Mouse (Mus musculus): ENCODE measurements at regions not wholly inside any gene's neighbourhood (a gene's known extent, or its start where the extent isn't known, plus 50 kb on each side); places are given as distances from the start of the nearest gene placed in this dataset.
A peak's percentile ranks its signal among the peaks of the same experiment; 100 is the strongest.
"Not testable (repeated sequence)": the region's sequence is repeated elsewhere in the genome, so short reads cannot be mapped to it uniquely, and the experiment has no call there.

DNA sequence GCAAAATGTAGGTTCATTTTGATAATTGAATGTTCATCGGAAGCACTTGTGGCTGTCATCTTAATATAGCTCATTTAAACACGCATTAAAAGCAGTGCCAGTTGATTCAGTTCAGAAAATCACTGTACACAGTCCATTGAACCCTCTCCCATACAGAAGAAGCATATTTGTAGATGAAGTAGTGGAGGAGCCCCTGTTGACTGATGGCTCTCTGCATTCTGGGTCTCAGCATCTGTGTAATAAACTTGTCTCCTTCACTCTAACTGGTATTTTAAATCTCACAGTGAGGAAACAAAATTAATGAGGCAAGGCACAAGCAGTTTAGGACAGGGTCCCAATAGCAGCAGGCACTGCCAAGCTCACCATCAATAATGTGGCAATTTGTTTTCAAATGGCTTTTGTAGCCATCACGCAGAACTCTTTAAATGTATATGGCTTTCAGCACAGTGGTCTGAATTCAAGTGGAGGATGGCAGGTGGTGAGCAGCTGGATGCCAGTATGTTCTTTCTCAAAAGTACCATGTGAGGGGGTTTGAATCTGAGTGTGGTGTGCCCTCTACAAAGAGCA lies 302.8 kb upstream of the Sdr16c6 start:
- DNase-seq (ENCODE audit: low spot score in 2 of 2) = no peak

DNA sequence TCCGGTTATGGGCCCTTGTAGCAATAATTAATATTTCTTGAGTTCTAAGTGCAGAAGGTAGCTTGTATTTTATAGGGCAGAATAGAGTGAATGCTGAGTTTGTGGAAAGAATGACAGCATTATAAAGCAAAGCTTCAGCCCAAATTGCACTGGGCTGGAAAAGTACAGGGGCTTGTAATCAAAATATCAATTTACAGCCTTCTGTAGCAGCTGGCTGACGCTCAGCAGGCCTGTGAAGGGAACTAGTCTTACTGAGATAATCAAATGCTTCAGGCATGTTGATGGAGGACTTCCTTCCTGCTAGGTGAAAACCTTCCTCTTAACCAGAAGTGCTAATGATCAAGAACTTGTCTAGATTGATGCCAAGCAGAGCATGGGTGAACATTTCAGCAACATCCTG lies 257.9 kb upstream of the Sdr16c6 start:
- no peak for DNase-seq (ENCODE audit: low spot score in 2 of 2)

DNA sequence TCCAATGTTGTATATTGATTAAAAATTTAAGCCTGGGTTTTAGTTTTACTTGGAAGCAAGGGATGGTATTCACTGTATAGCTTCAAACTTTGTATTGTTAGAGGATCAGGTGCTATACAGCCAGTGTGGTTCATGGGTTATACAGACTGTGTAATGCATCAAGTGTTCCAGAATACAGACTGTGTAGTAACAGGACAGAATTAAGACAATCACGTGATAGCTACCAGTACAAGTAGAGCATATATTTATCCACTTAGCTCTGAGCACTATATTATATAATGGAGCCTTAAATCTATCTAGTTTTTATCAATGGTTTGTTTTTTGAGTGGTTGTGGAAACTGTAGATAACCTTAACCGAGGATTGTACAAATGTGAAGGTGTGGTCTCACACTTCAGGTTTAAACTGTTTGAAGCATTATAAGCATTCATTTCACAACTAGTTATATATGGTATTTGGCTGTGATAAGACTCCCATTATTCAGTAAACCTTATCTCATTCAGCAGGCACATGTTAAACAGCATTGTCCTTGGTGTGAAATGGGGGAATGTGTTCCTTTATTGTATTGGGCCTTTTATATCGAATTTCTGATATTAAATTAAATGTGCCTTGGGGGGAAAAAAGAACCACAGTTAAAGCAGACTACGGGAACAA lies 256.3 kb upstream of the Sdr16c6 start:
- no peak for DNase-seq (ENCODE audit: low spot score in 2 of 2)

DNA sequence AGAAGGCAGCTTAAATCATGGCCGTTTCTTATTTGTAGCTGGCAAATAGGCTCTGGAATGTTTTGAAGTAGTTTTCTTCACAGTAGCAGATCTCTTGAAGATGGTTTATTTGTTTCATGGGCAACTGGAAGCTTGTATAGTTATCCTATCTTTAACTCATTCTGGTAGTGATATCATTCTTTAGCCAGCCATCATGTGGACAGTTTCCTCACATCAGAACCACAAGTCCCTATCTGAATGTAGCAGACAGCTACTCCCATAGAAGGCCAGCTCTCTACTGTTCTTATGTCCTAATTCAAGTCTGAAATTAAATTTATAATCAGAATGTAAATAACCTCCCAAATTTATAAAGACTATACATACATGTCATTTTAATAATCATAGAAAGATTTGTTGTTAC lies 253.8 kb upstream of the Sdr16c6 start:
- DNase-seq (ENCODE audit: low spot score in 2 of 2) = no peak

DNA sequence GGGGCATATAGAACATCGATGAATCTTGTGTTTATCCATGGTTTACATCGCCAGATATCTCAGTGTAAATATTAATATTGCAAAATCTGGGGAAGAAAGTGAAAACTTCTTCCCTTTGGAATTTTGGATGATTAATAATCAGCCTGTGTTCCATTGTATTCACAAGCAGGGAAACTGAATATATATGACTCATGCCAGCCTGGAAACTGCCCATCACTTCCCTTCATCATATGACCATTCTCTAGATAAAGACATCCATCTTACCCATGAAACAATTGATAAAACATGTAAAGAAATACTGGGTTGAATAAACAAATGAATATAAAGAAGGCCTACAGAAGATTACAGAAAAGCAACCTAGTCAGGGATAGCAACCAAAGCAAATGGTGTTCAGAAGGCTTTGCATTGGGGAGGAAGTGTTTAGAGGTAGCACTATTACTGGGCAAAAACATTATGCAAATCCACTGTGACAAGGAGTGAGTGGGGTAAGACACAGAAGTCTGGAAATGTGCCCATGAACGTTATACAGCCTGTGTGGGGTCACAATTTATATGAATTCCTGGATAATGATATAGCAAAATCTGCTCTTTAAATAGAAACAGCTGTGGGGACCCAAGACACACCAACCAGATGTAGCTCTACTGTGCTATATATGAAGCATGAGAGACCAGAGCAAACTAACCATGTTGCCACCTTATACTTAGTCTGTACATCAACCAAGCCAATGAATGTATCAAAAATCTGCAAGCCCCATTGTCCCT lies 238.5 kb upstream of the Sdr16c6 start:
- DNase-seq (ENCODE audit: low spot score in 2 of 2) = no peak

DNA sequence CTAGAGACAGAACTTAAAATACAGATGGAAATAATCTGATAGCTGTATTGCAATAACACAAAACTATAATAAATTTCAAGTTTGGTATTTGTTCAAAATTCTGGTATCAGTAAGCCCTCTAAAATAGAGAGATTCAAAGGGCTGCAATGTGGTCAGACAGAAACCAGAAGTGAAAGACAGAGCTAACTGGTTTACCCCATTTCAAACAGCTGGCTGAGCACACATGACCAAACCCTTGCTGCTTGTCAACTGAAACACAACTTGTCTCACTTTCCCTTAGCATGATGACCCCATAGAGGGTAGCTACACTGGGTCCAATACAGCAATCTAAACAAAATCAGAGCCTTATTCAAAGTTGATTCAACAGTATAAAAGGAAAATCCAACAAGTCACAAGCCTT lies 234.2 kb upstream of the Sdr16c6 start:
- DNase-seq (ENCODE audit: low spot score in 2 of 2) = no peak

DNA sequence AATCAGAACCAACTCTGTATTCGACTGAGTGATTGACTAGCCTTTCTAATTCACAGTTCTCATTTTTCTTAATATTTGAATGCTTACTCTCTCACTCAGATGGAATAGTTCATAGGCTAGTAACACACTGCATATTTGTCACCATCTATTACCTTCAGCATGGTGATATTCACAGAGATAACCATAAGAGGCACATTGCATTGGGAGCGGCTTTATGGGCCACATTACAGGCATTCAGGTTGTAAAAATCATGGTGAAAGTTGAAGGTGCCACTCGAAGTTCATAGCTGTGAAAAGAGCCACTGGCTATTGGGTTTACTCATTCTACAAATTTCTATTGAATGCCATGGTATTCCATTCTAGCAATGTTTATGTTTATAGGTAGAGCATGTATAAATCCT lies 229.6 kb upstream of the Sdr16c6 start:
- DNase-seq (ENCODE audit: low spot score in 2 of 2) = no peak

DNA sequence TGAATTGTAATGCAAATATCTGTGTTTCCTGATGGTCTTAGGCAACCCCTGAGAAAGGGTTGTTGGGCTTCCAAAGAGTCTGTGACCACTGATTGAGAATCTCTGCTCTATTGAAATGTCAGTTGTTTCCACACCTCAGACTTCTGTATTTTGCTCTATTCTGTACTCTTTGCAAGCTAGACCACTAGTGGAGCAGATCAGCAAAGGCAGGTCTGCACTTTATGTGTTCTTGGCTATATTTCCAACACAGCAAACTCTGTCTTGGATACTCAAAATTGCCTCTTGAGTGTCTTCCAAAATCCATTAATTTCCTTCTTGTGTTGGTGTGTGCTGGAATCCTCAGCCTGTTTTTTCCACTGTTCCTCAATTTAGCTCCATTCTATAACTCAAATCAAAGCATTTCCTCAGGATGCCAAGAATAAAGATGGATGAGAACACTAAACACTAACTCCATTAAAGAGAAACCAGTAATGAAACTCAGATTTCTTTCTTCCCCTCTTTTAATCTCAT lies 228.5 kb upstream of the Sdr16c6 start:
- DNase-seq (ENCODE audit: low spot score in 2 of 2) = no peak

DNA sequence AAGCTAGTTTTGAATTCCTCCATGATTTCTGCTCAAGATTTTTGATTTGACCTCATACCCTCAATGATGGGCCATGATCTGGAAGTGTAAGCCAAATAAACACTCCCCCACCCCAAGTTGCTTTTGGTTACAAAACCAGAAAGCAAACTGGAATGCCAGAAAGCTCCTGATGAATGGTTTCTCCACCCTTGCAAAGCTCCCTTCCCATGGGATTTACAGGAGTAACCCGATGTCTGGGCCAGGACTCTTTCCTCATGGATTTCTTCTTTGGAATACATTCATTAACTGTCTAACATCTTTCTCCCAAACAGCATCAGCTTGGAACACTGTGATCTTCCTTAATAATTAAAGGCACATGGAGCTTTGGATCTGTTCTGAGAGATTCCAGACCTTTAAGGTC lies 227.3 kb upstream of the Sdr16c6 start:
- no peak for DNase-seq (ENCODE audit: low spot score in 2 of 2)

DNA sequence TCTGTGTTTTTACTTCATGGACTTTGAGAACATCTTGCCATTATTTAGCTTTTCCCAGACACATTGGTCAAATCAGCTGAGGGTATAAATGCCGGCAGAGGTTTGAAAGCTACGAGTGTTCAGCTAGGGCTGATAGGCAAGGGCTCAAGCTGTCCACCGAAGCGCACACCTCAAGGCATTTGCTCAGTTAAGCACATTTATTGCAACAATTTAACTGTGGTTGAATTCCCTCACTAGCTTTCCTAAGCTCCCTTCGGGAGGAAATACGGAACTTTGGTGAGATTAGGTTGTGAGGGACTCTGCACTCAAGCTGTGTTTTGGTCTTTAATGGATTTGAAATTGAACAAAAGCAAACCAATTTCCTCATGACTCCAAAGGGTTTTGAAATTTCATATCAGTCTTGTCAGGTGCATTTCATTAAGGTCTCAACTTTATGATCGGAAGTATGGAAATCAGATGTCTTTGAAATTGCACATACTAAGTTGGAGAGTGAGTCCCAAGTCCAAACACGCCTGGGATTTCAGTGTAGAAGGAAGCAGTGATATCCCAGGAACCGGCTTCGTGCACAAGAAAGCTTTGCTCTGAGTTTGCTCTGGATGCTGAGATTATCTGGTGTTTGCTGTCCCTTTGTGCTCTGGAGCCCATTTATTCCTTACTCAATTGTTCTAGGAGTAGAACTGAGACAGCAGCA lies 223.0 kb upstream of the Sdr16c6 start:
- no peak for DNase-seq (ENCODE audit: low spot score in 2 of 2)

DNA sequence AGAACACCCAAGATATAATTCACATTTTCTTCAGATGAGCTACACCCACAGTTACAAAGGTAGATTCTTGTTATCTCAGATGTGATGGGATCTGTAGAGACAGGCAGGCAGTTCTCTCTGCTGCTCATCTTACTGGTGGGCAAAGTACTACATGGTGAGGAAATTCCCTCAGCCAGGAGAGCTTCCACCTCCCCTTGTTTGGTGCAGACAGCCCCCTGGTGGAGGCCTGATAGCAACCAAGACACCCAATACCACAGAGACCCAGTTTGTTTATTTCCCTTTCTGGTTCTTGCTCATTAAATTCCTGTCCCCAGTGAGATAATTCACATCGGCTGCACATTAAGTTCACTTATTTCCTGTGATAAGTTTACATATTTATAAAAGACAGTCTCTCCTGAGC lies 222.3 kb upstream of the Sdr16c6 start:
- no peak for DNase-seq (ENCODE audit: low spot score in 2 of 2)

DNA sequence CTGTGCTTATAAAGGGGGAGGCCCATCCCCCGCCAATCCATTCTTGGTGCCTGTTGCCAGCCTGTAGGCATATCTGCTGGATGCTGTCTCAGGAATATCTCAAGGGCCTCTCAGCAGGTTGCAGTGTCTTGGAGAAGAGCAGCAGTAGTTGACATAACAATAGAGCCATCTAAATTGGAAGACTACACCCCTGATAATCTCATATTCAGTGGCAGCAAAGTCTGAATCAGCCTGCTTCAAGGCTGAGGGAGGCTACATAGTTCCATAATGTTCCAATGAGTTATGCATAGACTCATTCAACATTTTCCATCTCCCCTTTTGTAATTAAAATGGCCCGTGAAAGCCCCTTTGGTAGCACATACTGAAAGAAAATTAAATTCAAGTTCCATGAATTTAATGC lies 172.3 kb upstream of the Sdr16c6 start:
- DNase-seq (ENCODE audit: low spot score in 2 of 2) = no peak

DNA sequence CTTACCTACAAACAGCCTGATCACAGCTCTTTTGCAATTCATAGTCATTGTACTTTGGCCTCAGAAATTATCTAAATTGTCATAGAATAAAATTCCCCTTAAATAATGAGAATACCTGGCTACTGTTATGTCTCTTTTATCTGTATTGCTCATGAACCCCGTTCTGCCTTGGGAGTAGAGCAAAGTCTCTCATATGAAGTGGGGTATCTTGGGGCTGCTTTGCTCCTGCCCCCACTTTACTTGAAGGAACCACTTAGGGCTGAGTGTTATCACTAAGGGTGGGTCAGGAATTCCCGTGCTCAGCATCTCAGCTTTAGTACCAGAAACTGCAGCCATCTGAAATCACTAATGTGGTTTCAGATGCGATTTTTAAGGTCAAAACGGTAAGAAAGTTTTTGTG lies 170.3 kb upstream of the Sdr16c6 start:
- DNase-seq (ENCODE audit: low spot score in 2 of 2) = no peak

DNA sequence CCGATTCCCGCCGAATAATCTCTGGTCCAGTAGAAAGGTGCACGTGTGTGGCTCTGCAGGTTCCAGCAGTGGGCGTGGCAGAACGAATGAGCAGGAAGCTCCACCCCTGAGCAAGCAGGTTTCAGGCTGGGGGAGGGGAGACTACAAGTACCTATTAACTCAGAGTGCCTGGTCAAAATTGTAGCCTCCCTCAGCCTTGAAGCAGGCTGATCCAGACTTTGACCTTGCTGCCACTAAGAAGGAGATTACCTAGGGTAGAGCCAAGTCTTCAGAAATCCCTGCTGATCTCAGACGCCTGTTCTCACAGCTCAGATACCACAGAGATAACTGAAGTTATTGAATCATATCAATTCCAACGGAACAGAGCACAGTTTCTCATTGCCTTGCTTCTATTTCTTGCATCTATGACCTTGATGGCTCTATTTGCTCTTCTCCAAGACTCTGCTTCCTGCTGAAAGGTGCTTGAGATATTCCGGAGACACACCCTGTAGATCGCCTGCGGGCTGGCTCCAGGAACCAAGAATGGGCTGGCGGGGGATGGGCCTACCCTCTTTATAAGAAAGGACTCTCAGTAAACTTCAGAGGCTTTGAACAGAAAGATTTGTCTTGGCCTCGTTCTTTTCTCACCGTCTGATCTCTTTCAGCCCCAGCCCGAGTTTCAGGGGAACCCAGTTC lies 165.1 kb upstream of the Sdr16c6 start:
- DNase-seq (ENCODE audit: low spot score in 2 of 2) = not testable (repeated sequence)

DNA sequence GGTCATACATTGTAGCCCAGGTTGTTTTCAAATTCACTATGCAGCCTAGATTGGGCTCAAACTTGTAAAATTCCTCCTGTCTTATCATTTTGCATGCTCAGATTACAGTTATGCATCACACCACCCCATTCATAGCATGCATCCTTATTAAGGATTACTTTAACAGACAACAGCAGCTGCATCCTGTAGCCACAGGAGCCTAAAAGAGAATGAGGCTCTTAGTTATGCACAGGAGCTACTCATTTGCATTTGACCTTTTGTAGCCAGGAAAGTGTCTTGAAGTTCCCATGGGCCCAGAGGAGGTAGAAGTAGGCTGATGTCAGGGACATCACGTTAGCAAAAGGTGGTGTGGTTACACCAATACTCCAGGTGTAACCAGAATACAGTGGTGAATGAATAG lies 148.9 kb upstream of the Sdr16c6 start:
- DNase-seq (ENCODE audit: low spot score in 2 of 2) = no peak

DNA sequence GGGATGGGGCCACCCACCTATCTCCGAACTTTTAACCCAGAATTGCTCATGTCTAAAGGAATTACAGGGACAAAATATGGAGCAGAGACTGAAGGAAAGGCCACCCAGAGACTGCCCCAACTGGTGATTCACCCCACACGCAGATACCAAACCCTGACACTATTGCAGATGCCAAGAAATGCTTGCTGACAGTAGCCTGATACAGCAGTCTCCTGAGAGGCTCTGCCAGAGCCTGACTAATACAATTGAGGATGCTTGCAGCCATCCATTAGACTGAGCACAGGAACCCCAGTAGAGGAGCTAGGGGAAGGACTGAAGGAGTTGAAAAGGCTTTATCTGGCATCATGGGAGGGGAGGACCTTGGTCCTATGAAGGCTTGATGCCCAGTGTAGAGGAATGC lies 142.4 kb upstream of the Sdr16c6 start:
- DNase-seq (ENCODE audit: low spot score in 2 of 2) = no peak

DNA sequence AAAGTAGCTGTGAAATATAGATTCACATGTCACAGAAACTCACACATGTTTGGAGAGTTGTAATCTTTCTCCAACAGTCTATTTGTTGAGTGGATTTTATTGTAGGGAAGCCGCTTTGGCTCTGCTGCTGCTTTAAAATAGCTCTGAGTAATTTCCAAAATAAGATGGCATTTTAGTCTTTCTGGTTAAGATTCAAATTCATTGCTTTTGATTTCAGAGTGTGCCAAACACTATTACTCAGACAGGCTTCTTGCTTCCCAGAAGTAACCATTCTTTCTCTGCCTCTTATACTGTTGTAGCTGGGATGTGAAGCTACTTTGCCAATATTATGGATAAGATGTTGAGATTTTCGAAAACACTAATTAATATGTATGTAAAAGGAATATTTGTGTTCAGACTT lies 134.6 kb upstream of the Sdr16c6 start:
- no peak for DNase-seq (ENCODE audit: low spot score in 2 of 2)

DNA sequence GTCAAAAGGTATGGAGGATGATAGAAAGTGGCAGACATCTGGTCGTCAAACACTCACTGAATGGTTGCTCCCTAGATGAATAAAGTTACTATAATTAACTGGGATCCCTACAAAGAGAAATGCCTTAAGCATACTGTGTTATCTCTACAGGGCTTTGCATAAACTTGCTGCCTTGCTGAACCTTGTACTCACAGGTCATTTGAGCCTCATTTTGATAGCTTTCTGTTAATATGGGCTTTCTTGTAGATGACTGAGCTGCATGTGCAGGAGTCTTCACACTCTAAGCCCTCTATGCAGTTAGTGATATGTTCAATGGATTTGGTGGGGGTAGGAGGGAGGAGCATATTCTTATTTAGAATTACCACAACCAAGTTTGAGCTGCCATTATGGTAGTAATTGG lies 127.8 kb upstream of the Sdr16c6 start:
- DNase-seq (ENCODE audit: low spot score in 2 of 2) = no peak

DNA sequence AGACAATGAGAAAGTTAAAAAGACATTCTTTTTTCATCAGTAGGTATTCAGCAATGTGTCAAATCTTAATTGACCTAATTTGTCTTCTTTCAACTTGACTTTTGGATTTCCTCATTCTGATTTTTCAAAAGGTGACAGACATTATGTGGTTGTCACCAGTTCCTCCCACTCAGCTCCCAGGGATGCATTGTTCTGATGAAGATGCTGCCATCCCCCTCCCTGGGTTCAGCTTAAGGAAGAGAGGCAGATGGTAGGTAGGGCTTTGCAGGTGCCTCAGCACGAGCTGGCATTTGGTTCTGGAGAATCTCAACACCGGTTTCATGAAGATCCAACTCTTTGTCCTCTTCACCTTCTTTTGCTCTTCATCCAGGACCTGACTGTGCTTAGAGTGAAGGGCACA lies 122.0 kb upstream of the Sdr16c6 start:
- no peak for DNase-seq (ENCODE audit: low spot score in 2 of 2)

DNA sequence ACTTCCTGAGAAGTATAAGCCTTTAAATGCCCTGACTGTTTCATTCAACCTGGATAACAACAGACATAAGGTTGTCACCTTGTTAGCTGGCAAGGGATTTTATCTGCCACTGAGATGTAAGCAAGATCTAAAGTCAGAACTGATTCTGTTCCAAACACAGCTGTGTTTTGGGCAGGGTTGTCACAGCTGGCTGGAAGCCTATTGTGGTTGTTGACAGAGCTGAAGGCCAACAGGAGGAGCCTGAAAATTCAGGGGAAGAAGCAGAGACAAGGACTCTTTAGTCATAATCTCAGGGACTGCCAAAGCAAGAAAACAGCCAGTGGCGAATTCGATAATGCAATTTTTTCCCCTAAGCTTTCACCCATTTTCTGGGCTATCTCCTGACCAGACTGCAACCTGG lies 118.5 kb upstream of the Sdr16c6 start:
- DNase-seq (ENCODE audit: low spot score in 2 of 2) = peak in 1 of 2 experiments; percentile 22

DNA sequence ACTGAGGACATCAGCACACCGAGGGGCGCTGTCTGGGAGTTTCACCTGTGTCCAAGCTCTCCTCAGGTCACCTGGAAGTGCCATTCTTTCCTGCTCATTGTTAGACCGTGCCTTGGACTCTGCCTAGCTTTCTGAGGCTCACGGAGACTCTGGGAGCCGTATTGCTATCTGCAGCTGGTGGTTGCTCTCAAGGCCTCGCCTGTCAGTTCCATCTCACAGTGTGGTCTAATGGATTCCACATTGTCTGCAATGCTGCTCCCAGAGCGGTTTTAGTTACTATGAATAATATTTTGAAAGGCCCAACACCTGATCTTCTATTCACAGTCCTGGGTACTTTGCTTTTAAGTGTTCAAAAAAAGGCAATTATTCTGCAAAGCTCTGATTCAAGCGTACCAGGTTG lies 117.9 kb upstream of the Sdr16c6 start:
- DNase-seq (ENCODE audit: low spot score in 2 of 2) = peak in 1 of 2 experiments; percentile 10

All from gastrocnemius, postnatal 4 days (tissue).